Mouse (Mus musculus): Measurements from ENCODE around the gene Ebf3. TPM values are rescaled to one million over a fixed set of nuclear protein-coding genes. Genes with fewer than 3 reads are reported as not detected.

Ebf3 gene
- total RNA-seq, 2 experiments from 2014 or later, result 8.0 to 8.1 TPM

Other genes with a start within 250 kb of the Ebf3 start
- gene 9430038I01Rik, start 96.3 kb upstream of the Ebf3 start, total RNA-seq (2021), result 10 to 100 TPM in 1 of 2 experiments, 1 to 10 TPM in 1; 7.9 to 11.0 TPM
- gene Glrx3, start 123.2 kb upstream of the Ebf3 start, total RNA-seq (2021), result 100 to 1,000 TPM; 140 to 143 TPM

Data from heart, postnatal 36 days (tissue).